9 mouse cellular contexts compared by ENCODE assay signal in genomic region chr1:74008498-74008897, GRCm38 (mm10).
DNase-seq lines count a peak whose midpoint lies in the region; TF ChIP-seq lines count a peak whose summit lies in the region.
"Had no signal": no experiment of that assay in that cellular context is flagged by ENCODE, and none has a peak within 500 bp of the region (broad histone marks: within the 10 kb centered on the region; RNA-seq: fewer than 3 reads in every experiment).

No protein-coding gene starts in this region.

- no peak for TF ChIP-seq CTCF in left cerebral cortex, adult 2 months (IDR thresholded peaks at IDR 0.05)

- 73% methylated on average over 5 of the region's 5 CpGs for WGBS in midbrain, embryonic 10.5 days

- 0 out of 2 replicates have a peak, but pooled peaks cover 6% of the 10 kb centered on the region for H3K9me3 ChIP-seq in midbrain, embryonic 10.5 days (replicated peaks)

- intact Hi-C loops in heart, postnatal 14 days (cut with DNase I), result no loop called here
- intact Hi-C loops in left cerebral cortex, adult 2 months (cut with DNase I), result no loop called here

- peak; percentile 76 for DNase-seq in NIH3T3 (ENCODE audit: low read depth)
- DNase-seq in brain, adult 2 months (ENCODE audit: low read depth, low spot score), result peak; percentile 40
- peak; percentile 71 to 75 for DNase-seq in heart, postnatal 14 days
- DNase-seq in liver, result peak; percentile 17
- DNase-seq in left cerebral cortex, adult 2 months (ENCODE audit: extremely low spot score in 1 of 2, low spot score in 2 of 2), result no peak
- no peak for DNase-seq in midbrain, embryonic 10.5 days (ENCODE audit: low spot score)
- no peak for DNase-seq in yolk sac, embryonic 10.5 days (ENCODE audit: low spot score)
- no peak for DNase-seq in frontal cortex, postnatal 10 days (ENCODE audit: low spot score in 2 of 2)

- H3K4me3 ChIP-seq in left cerebral cortex, adult 2 months, result no peak overlapping the region
- no peak overlapping the region for H3K4me3 ChIP-seq in midbrain, embryonic 10.5 days

- H3K27ac ChIP-seq in left cerebral cortex, adult 2 months, result no peak overlapping the region; the same call in 1 of the 2 replicates
- H3K27ac ChIP-seq in midbrain, embryonic 10.5 days (replicated peaks), result no peak overlapping the region
- H3K27ac ChIP-seq: macrophage had no signal

- peaks cover 15% of the 10 kb centered on the region for H3K4me1 ChIP-seq in midbrain, embryonic 10.5 days

- no peaks in the 10 kb centered on the region for H3K36me3 ChIP-seq in midbrain, embryonic 10.5 days

- no peaks in the 10 kb centered on the region for H3K27me3 ChIP-seq in midbrain, embryonic 10.5 days (ENCODE audit: low read depth, poor library complexity, severe bottlenecking)

Comparison
In these comparisons a context has a peak if more than half of its experiments do, and no peak if none do; other contexts are left out.
1. DNase-seq: peak in NIH3T3 (single experiment), brain, adult 2 months (single experiment), heart, postnatal 14 days (2 of 2) and liver (single experiment); none in left cerebral cortex, adult 2 months (0 of 2), midbrain, embryonic 10.5 days (single experiment), yolk sac, embryonic 10.5 days (single experiment) and frontal cortex, postnatal 10 days (0 of 2).